Mouse (Mus musculus): ENCODE data around the gene Serpinb7. TPM values are rescaled to one million over a fixed set of nuclear protein-coding genes. Genes with fewer than 3 reads are reported as not detected.

Serpinb7 gene
- polyA plus RNA-seq, 1 experiment from 2014 or later: 39.4 TPM

DNA sequence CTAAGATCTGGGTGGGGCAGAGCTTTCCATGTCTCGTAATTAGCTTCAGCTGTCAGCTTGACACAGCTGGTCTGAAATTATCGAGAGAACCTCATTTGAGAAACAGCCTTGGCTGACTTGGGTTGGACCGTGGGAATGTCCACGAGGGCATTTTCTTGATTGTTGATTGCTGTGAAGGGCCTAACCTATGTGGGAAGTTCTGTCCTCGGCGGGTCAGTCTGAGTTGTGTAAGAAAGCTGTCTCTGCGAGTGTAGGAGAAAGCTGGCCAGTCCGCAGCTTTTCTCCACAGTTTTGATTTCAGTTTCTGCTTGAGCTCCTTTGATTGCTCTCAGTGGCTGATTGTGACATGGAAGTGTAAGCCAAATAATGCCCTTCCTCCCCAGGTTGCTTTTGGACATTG is 90.1 kb downstream of the Serpinb7 start:
- H3K4me2 ChIP-seq (replicated peaks; ENCODE audit: low read depth): no peak overlapping the region
- DNase-seq (ENCODE audit: low spot score) (no peak), ATAC-seq (ENCODE audit: low FRiP score, low TSS enrichment) (no peak)
- no peaks in the 10 kb centered on the region for H3K36me3 ChIP-seq (ENCODE audit: control insufficient read depth, insufficient read depth, low read length)
- no peak overlapping the region for H3K4me3 ChIP-seq (ENCODE audit: low read depth, low read length)
- WGBS: 67% methylated on average over 8 of the region's 8 CpGs
- H3K4me1 ChIP-seq (replicated peaks; ENCODE audit: control insufficient read depth, insufficient read depth): no peaks in the 10 kb centered on the region
- TF ChIP-seq EP300 (optimal IDR thresholded peaks at IDR 0.05) (no peak), CTCF (IDR thresholded peaks at IDR 0.05; ENCODE audit: low read depth) (no peak)
- H3K9me3 ChIP-seq (ENCODE audit: control insufficient read depth, low read length): no peaks in the 10 kb centered on the region
- no peak overlapping the region for H3K27ac ChIP-seq (replicated peaks)
- H3K9ac ChIP-seq (ENCODE audit: low read length): no peak overlapping the region
- no peaks in the 10 kb centered on the region for H3K27me3 ChIP-seq (ENCODE audit: control insufficient read depth, insufficient read depth, low read length)

DNA sequence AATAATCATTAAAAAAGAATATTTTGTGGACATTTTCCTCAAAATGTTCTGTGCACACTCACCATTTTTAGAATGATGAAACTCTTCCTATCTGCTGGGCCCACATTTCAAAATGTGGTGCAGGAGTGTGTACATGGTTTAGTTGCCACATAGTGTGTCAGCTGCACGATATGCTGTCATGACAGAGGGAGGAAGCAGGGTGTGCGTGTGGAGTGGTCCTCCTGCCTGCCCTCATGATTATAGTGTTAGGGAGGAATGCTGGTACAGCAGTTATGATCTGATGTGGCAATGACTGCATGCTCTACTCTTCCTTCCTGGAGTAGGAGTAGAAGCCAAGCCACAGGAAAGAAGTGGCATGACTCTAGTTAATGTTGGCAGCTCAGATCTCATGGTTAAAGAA is 97.3 kb downstream of the Serpinb7 start:
- no peaks in the 10 kb centered on the region for H3K27me3 ChIP-seq (ENCODE audit: control insufficient read depth, insufficient read depth, low read length)
- no peaks in the 10 kb centered on the region for H3K4me1 ChIP-seq (replicated peaks; ENCODE audit: control insufficient read depth, insufficient read depth)
- 65% methylated on average over 2 of the region's 2 CpGs for WGBS
- H3K4me3 ChIP-seq (ENCODE audit: low read depth, low read length): no peak overlapping the region
- no peak for TF ChIP-seq EP300 (optimal IDR thresholded peaks at IDR 0.05)
- TF ChIP-seq CTCF (IDR thresholded peaks at IDR 0.05; ENCODE audit: low read depth): no peak
- ATAC-seq (ENCODE audit: low FRiP score, low TSS enrichment) (no peak), DNase-seq (ENCODE audit: low spot score) (no peak)
- no peak overlapping the region for H3K27ac ChIP-seq (replicated peaks)
- H3K4me2 ChIP-seq (replicated peaks; ENCODE audit: low read depth): no peak overlapping the region
- H3K9me3 ChIP-seq (ENCODE audit: control insufficient read depth, low read length): no peaks in the 10 kb centered on the region
- H3K36me3 ChIP-seq (ENCODE audit: control insufficient read depth, insufficient read depth, low read length): no peaks in the 10 kb centered on the region
- no peak overlapping the region for H3K9ac ChIP-seq (ENCODE audit: low read length)

GRCm38 (mm10) chr1:107502025-107502424 is 102.6 kb downstream of the Serpinb7 start:
- no peak for ATAC-seq (ENCODE audit: low FRiP score, low TSS enrichment)
- Histone ChIP-seq H3K27ac (replicated peaks) (no peak overlapping the region), H3K27me3 (ENCODE audit: control insufficient read depth, insufficient read depth, low read length) (no peaks in the 10 kb centered on the region), H3K4me3 (ENCODE audit: low read depth, low read length) (no peak overlapping the region), H3K4me1 (replicated peaks; ENCODE audit: control insufficient read depth, insufficient read depth) (no peaks in the 10 kb centered on the region), H3K9me3 (ENCODE audit: control insufficient read depth, low read length) (no peaks in the 10 kb centered on the region), H3K36me3 (ENCODE audit: control insufficient read depth, insufficient read depth, low read length) (no peaks in the 10 kb centered on the region), H3K9ac (ENCODE audit: low read length) (no peak overlapping the region), H3K4me2 (replicated peaks; ENCODE audit: low read depth) (no peak overlapping the region)
- DNase-seq (ENCODE audit: low spot score): no peak
- TF ChIP-seq EP300 (optimal IDR thresholded peaks at IDR 0.05) (no peak), CTCF (IDR thresholded peaks at IDR 0.05; ENCODE audit: low read depth) (no peak)

Other genes with a start within 250 kb of the Serpinb7 start
- gene Serpinb3b, start 121.3 kb upstream of the Serpinb7 start, polyA plus RNA-seq (2015; fragmentation: Nextera tagmentation; extraction: Ambion mirVana): 1.5 and 1.7 TPM in 2 replicates
- 0.38 and 0.76 TPM in 2 replicates for gene Serpinb3c, start 121.3 kb upstream of the Serpinb7 start, polyA plus RNA-seq (2015; fragmentation: Nextera tagmentation; extraction: Ambion mirVana)
- gene Serpinb11, start 38.5 kb upstream of the Serpinb7 start, polyA plus RNA-seq (2015; fragmentation: Nextera tagmentation; extraction: Ambion mirVana): 16.2 and 18.9 TPM in 2 replicates
- gene Serpinb2, start 111.8 kb downstream of the Serpinb7 start, polyA plus RNA-seq (2015; fragmentation: Nextera tagmentation; extraction: Ambion mirVana): 37.2 and 41.3 TPM in 2 replicates
- gene Serpinb8, start 190.4 kb downstream of the Serpinb7 start, polyA plus RNA-seq (2015; fragmentation: Nextera tagmentation; extraction: Ambion mirVana): 34.6 and 37.4 TPM in 2 replicates

Data from stomach, postnatal 0 days (tissue).